15 mouse cellular contexts compared by ENCODE assay signal in the genomic region with DNA sequence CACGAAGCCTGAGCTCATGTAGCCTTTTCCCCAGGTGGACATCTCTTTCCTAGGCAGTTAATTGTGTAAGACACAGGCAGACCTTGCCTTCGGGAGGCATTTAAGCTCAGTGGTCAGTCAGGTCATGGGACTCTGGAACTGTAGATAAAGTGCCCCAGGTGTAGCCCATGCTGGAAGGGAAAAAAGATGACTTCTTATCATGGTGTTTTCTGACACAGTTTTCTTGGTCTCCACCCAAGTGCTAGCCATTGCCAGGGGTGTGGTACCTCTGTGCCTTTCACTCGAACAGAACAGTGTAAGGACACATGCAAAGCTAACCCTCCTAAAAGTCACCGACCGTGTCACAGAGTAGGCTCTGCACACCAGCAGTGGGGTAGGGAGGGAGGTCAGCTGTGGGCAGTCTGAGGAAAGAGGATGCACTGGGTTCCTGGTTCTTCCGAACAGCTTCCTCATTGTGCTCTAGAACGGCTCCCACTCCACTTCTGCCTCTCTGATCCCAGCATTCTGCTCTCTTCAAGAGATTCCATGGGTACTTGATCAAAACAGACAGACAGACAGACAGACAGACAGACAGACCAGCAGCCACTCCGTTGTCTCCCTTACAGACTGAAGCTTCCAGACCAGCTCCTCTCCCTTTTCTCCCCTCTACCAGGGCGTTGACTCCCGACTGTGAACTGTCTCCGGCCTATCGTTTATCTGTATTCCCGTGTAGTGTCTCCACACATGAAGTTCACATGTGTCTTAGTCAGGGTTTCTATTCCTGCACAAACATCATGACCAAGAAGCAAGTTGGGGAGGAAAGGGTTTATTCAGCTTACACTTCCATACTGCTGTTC. TPM values are rescaled to one million over a fixed set of nuclear protein-coding genes. Genes with fewer than 3 reads are reported as not detected.
A peak's percentile ranks its signal among the peaks of the same experiment; 100 is the strongest.
DNase-seq lines count a peak whose midpoint lies in the region; ATAC-seq lines count a peak whose summit lies in the region.
"Had no signal": no experiment of that assay in that cellular context is flagged by ENCODE, and none has a peak within 500 bp of the region (broad histone marks: within the 10 kb centered on the region; RNA-seq: fewer than 3 reads in every experiment).

No protein-coding gene starts in this region.

- peak overlapping the region; percentile 83 for H3K4me2 ChIP-seq in heart, embryonic 11.5 days
- H3K4me2 ChIP-seq: embryonic facial prominence, embryonic 15.5 days; hindbrain, embryonic 14.5 days; midbrain, embryonic 15.5 days had no signal

- peaks cover 25% of the 10 kb centered on the region for H3K4me1 ChIP-seq in heart, embryonic 11.5 days (ENCODE audit: control insufficient read depth, insufficient read depth, low read length)
- H3K4me1 ChIP-seq in megakaryocyte, embryonic 14.5 days = peaks cover 67% of the 10 kb centered on the region

- H3K9me3 ChIP-seq in heart, embryonic 11.5 days (replicated peaks; ENCODE audit: control insufficient read depth, low read length) = no peaks in the 10 kb centered on the region
- H3K9me3 ChIP-seq in megakaryocyte, embryonic 14.5 days = no peaks in the 10 kb centered on the region
- H3K9me3 ChIP-seq: embryonic facial prominence, embryonic 15.5 days; midbrain, embryonic 15.5 days had no signal

- WGBS in heart, embryonic 11.5 days (ENCODE audit: insufficient replicate concordance) = 74% methylated on average over 13 of the region's 13 CpGs

- H3K36me3 ChIP-seq in heart, embryonic 11.5 days (ENCODE audit: control insufficient read depth, insufficient read depth, low read length) = peaks cover 14% of the 10 kb centered on the region
- peaks cover 83% of the 10 kb centered on the region for H3K36me3 ChIP-seq in megakaryocyte, embryonic 14.5 days (replicated peaks; ENCODE audit: low read length)

- peak overlapping the region; percentile 72; the same call in 1 of the 2 replicates for H3K4me3 ChIP-seq in heart, embryonic 11.5 days (ENCODE audit: low read depth, low read length)
- H3K4me3 ChIP-seq in megakaryocyte, embryonic 14.5 days (replicated peaks) = peak overlapping the region; percentile 67
- H3K4me3 ChIP-seq: embryonic facial prominence, embryonic 15.5 days; midbrain, embryonic 15.5 days had no signal

- 0 out of 2 replicates have a peak overlapping the region, but pooled peaks have one; percentile 46 for H3K9ac ChIP-seq in heart, embryonic 11.5 days (ENCODE audit: low read depth, low read length)
- H3K9ac ChIP-seq: embryonic facial prominence, embryonic 15.5 days; hindbrain, embryonic 14.5 days; midbrain, embryonic 15.5 days had no signal

- ATAC-seq in heart, embryonic 11.5 days (replicated peaks; ENCODE audit: insufficient number of reproducible peaks, low FRiP score, low TSS enrichment) = peak; percentile 32; the same call in 1 of the 2 replicates
- ATAC-seq in granulocyte monocyte progenitor cell, adult 5-6 weeks (replicated peaks; ENCODE audit: poor library complexity, severe bottlenecking) = 0 out of 2 replicates have a peak, but pooled peaks have one; percentile 21
- ATAC-seq: midbrain, embryonic 15.5 days had no signal

- H3K27ac ChIP-seq in heart, embryonic 11.5 days (ENCODE audit: low read depth, low read length) = peak overlapping the region; percentile 83
- H3K27ac ChIP-seq: embryonic facial prominence, embryonic 15.5 days; hindbrain, embryonic 14.5 days; midbrain, embryonic 15.5 days had no signal

- H3K27me3 ChIP-seq in heart, embryonic 11.5 days (ENCODE audit: control insufficient read depth, insufficient read depth, low read length) = no peaks in the 10 kb centered on the region
- no peaks in the 10 kb centered on the region for H3K27me3 ChIP-seq in megakaryocyte, embryonic 14.5 days (replicated peaks)
- H3K27me3 ChIP-seq: embryonic facial prominence, embryonic 15.5 days; midbrain, embryonic 15.5 days had no signal

- DNase-seq in heart, postnatal 36 days = no peak
- peak; percentile 26 for DNase-seq in MEL-GATA-1-ER (ENCODE audit: extremely low read depth, low read depth)
- DNase-seq in adrenal gland, postnatal 25 days = no peak
- no peak for DNase-seq in adrenal gland, adult (ENCODE audit: inconsistent age in 2 of 2, low spot score in 1 of 2)
- no peak for DNase-seq in thymus, postnatal 36 days
- DNase-seq: heart, adult 18-20 months; kidney, adult 2 months; lung, adult 2 months; right cerebral cortex, adult 18-20 months had no signal

- intact Hi-C loops in heart, postnatal 36 days (cut with DNase I) = no loop called here

RNA-seq across cellular contexts. Expression of a gene that starts 2.9 kb away (rescaled TPM):
- polyA plus RNA-seq in heart, embryonic 11.5 days (2014; fragmentation: Nextera tagmentation; extraction: Ambion mirVana) = 302 and 305 TPM in 2 replicates
- 100 to 1,000 TPM; 180 to 198 TPM for total RNA-seq in heart, postnatal 36 days (2021)
- 199 and 201 TPM in 2 replicates for total RNA-seq in granulocyte monocyte progenitor cell, adult 5-6 weeks (2014; fragmentation: Nextera tagmentation)
- total RNA-seq in granulocyte monocyte progenitor cell, adult 5-6 weeks (2017) = 150 and 161 TPM in 2 replicates
- polyA plus RNA-seq in megakaryocyte, embryonic 14.5 days (2012; ENCODE audit: insufficient read depth, low replicate concordance) = 53.2 and 191 TPM in 2 replicates
- total RNA-seq in adrenal gland, postnatal 25 days (2021) = 160 and 178 TPM in 2 replicates

RNA-seq across cellular contexts. Expression of a gene that starts 18.2 kb away (rescaled TPM):
- polyA plus RNA-seq in heart, embryonic 11.5 days (2014; fragmentation: Nextera tagmentation; extraction: Ambion mirVana) = 62.8 and 70.1 TPM in 2 replicates
- 10 to 100 TPM; 26.5 to 29.6 TPM for total RNA-seq in heart, postnatal 36 days (2021)
- 48.6 and 63.5 TPM in 2 replicates for total RNA-seq in granulocyte monocyte progenitor cell, adult 5-6 weeks (2014; fragmentation: Nextera tagmentation)
- 102 and 104 TPM in 2 replicates for total RNA-seq in granulocyte monocyte progenitor cell, adult 5-6 weeks (2017)
- 12.4 and 51.1 TPM in 2 replicates for polyA plus RNA-seq in megakaryocyte, embryonic 14.5 days (2012; ENCODE audit: insufficient read depth, low replicate concordance)
- total RNA-seq in adrenal gland, postnatal 25 days (2021) = 55.6 and 61.6 TPM in 2 replicates
